Mouse (Mus musculus): ENCODE results near the gene Pls1. TPM values are rescaled to one million over a fixed set of nuclear protein-coding genes. Genes with fewer than 3 reads are reported as not detected.
A peak's percentile ranks its signal among the peaks of the same experiment; 100 is the strongest.

Gene Pls1
- 3.2 and 5.2 TPM in 2 replicates for polyA plus RNA-seq (2016; fragmentation: Nextera tagmentation; extraction: Ambion mirVana)

GRCm38 (mm10) chr9:95844825-95845460, at the start of gene Pls1:
Gene Pls1, minus strand, starts transcription at chr9:95845311.
- Histone ChIP-seq H3K9me3 (replicated peaks) (no peaks in the 10 kb centered on the region), H3K36me3 (no peaks in the 10 kb centered on the region), H3K27me3 (ENCODE audit: low read depth, poor library complexity, severe bottlenecking) (peaks cover 40% of the 10 kb centered on the region), H3K4me3 (peak within 1 kb of the TSS; percentile 66), H3K27ac (replicated peaks) (peak within 1 kb of the TSS; percentile 67), H3K4me1 (peaks cover 20% of the 10 kb centered on the region)
- DNase-seq (ENCODE audit: low spot score), result peak; percentile 87
- WGBS, result 1% methylated on average over 46 of the region's 46 CpGs

GRCm38 (mm10) chr9:95882751-95883150, 37.6 kb upstream of the Pls1 start:
- Histone ChIP-seq H3K27ac (replicated peaks) (no peak overlapping the region), H3K4me1 (no peaks in the 10 kb centered on the region), H3K27me3 (ENCODE audit: low read depth, poor library complexity, severe bottlenecking) (no peaks in the 10 kb centered on the region), H3K36me3 (peaks cover 50% of the 10 kb centered on the region), H3K9me3 (replicated peaks) (no peaks in the 10 kb centered on the region), H3K4me3 (no peak overlapping the region)
- 92% methylated on average over 2 of the region's 2 CpGs for WGBS
- DNase-seq (ENCODE audit: low spot score), result no peak

- no peaks in the 10 kb centered on the region for H3K27me3 ChIP-seq (ENCODE audit: low read depth, poor library complexity, severe bottlenecking)
- WGBS, result 96% methylated on average over 5 of the region's 5 CpGs
- H3K4me1 ChIP-seq, result no peaks in the 10 kb centered on the region
- H3K27ac ChIP-seq (replicated peaks), result no peak overlapping the region
- no peak overlapping the region for H3K4me3 ChIP-seq
- peaks cover 48% of the 10 kb centered on the region for H3K36me3 ChIP-seq
- H3K9me3 ChIP-seq (replicated peaks), result no peaks in the 10 kb centered on the region
- DNase-seq (ENCODE audit: low spot score), result no peak
Observed at GRCm38 (mm10) chr9:95878246-95878645, 33.1 kb upstream of the Pls1 start.

GRCm38 (mm10) chr9:95858027-95858570, 13.0 kb upstream of the Pls1 start:
- Histone ChIP-seq H3K27ac (replicated peaks) (peak overlapping the region; percentile 93), H3K4me3 (peak overlapping the region; percentile 93), H3K4me1 (peaks cover 10% of the 10 kb centered on the region), H3K36me3 (peaks cover 14% of the 10 kb centered on the region), H3K9me3 (replicated peaks) (no peaks in the 10 kb centered on the region), H3K27me3 (ENCODE audit: low read depth, poor library complexity, severe bottlenecking) (no peaks in the 10 kb centered on the region)
- WGBS, result under 1% methylated on average over 31 of the region's 31 CpGs
- DNase-seq (ENCODE audit: low spot score), result peak; percentile 64

GRCm38 (mm10) chr9:95857414-95858026, 12.4 kb upstream of the Pls1 start, which contains the start of gene Atr:
Gene Atr, plus strand, starts transcription at chr9:95857597.
- Histone ChIP-seq H3K9me3 (replicated peaks) (no peaks in the 10 kb centered on the region), H3K36me3 (peaks cover 8% of the 10 kb centered on the region), H3K4me1 (peaks cover 10% of the 10 kb centered on the region), H3K4me3 (peak within 1 kb of the TSS; percentile 93), H3K27ac (replicated peaks) (peak within 1 kb of the TSS; percentile 93), H3K27me3 (ENCODE audit: low read depth, poor library complexity, severe bottlenecking) (no peaks in the 10 kb centered on the region)
- DNase-seq (ENCODE audit: low spot score), result peak; percentile 92
- whole genome bisulfite sequencing, result under 1% methylated on average over 69 of the region's 69 CpGs

- Histone ChIP-seq H3K9me3 (replicated peaks) (no peaks in the 10 kb centered on the region), H3K4me3 (no peak overlapping the region), H3K36me3 (no peaks in the 10 kb centered on the region), H3K27ac (replicated peaks) (no peak overlapping the region), H3K4me1 (peaks cover 10% of the 10 kb centered on the region), H3K27me3 (ENCODE audit: low read depth, poor library complexity, severe bottlenecking) (no peaks in the 10 kb centered on the region)
- DNase-seq (ENCODE audit: low spot score), result no peak
- 92% methylated on average over 4 of the region's 4 CpGs for WGBS
Observed at GRCm38 (mm10) chr9:95856004-95856403, 10.9 kb upstream of the Pls1 start.

GRCm38 (mm10) chr9:95854891-95855290, 9.8 kb upstream of the Pls1 start:
- DNase-seq (ENCODE audit: low spot score), result no peak
- peaks cover 10% of the 10 kb centered on the region for H3K4me1 ChIP-seq
- H3K4me3 ChIP-seq, result no peak overlapping the region
- 91% methylated on average over 2 of the region's 2 CpGs for WGBS
- H3K27ac ChIP-seq (replicated peaks), result no peak overlapping the region
- H3K9me3 ChIP-seq (replicated peaks), result no peaks in the 10 kb centered on the region
- no peaks in the 10 kb centered on the region for H3K36me3 ChIP-seq
- no peaks in the 10 kb centered on the region for H3K27me3 ChIP-seq (ENCODE audit: low read depth, poor library complexity, severe bottlenecking)

- H3K9me3 ChIP-seq (replicated peaks), result no peaks in the 10 kb centered on the region
- no peak overlapping the region for H3K27ac ChIP-seq (replicated peaks)
- peak; percentile 72 for DNase-seq (ENCODE audit: low spot score)
- peaks cover 4% of the 10 kb centered on the region for H3K4me1 ChIP-seq
- WGBS, result 26% methylated on average over 4 of the region's 4 CpGs
- H3K4me3 ChIP-seq, result no peak overlapping the region
- no peaks in the 10 kb centered on the region for H3K36me3 ChIP-seq
- H3K27me3 ChIP-seq (ENCODE audit: low read depth, poor library complexity, severe bottlenecking), result no peaks in the 10 kb centered on the region
Observed at GRCm38 (mm10) chr9:95852896-95853295, 7.8 kb upstream of the Pls1 start.

- DNase-seq (ENCODE audit: low spot score), result no peak
- WGBS, result 81% methylated on average over 11 of the region's 11 CpGs
Observed at GRCm38 (mm10) chr9:95851671-95852070, 6.6 kb upstream of the Pls1 start.

GRCm38 (mm10) chr9:95845711-95846110, 600 bp upstream of the Pls1 start:
- H3K27me3 ChIP-seq (ENCODE audit: low read depth, poor library complexity, severe bottlenecking), result peaks cover 40% of the 10 kb centered on the region
- 73% methylated on average over 4 of the region's 4 CpGs for WGBS
- no peak overlapping the region for H3K27ac ChIP-seq (replicated peaks)
- H3K36me3 ChIP-seq, result no peaks in the 10 kb centered on the region
- peaks cover 20% of the 10 kb centered on the region for H3K4me1 ChIP-seq
- no peaks in the 10 kb centered on the region for H3K9me3 ChIP-seq (replicated peaks)
- DNase-seq (ENCODE audit: low spot score), result no peak
- peak overlapping the region; percentile 66 for H3K4me3 ChIP-seq

More at GRCm38 (mm10) chr9:95851671-95852070, 6.6 kb upstream of the Pls1 start:
- Histone ChIP-seq H3K9me3 (replicated peaks) (no peaks in the 10 kb centered on the region), H3K4me3 (no peak overlapping the region), H3K27ac (replicated peaks) (no peak overlapping the region), H3K27me3 (ENCODE audit: low read depth, poor library complexity, severe bottlenecking) (peaks cover 1% of the 10 kb centered on the region; the same call in 1 of the 2 replicates), H3K4me1 (no peaks in the 10 kb centered on the region), H3K36me3 (no peaks in the 10 kb centered on the region)

- Histone ChIP-seq H3K36me3 (no peaks in the 10 kb centered on the region), H3K27me3 (ENCODE audit: low read depth, poor library complexity, severe bottlenecking) (peaks cover 17% of the 10 kb centered on the region), H3K27ac (replicated peaks) (no peak overlapping the region), H3K4me3 (no peak overlapping the region), H3K9me3 (replicated peaks) (no peaks in the 10 kb centered on the region), H3K4me1 (peaks cover 7% of the 10 kb centered on the region)
- WGBS, result 89% methylated on average over 3 of the region's 3 CpGs
- no peak for DNase-seq (ENCODE audit: low spot score)
Observed at GRCm38 (mm10) chr9:95839424-95839823, 5.7 kb downstream of the Pls1 start.

- no peaks in the 10 kb centered on the region for H3K36me3 ChIP-seq
- no peak for DNase-seq (ENCODE audit: low spot score)
- no peaks in the 10 kb centered on the region for H3K27me3 ChIP-seq (ENCODE audit: low read depth, poor library complexity, severe bottlenecking)
- no peaks in the 10 kb centered on the region for H3K9me3 ChIP-seq (replicated peaks)
- WGBS, result 90% methylated on average over 10 of the region's 10 CpGs
- H3K4me3 ChIP-seq, result no peak overlapping the region
- no peaks in the 10 kb centered on the region for H3K4me1 ChIP-seq
- H3K27ac ChIP-seq (replicated peaks), result no peak overlapping the region
Observed at GRCm38 (mm10) chr9:95835741-95836140, 9.4 kb downstream of the Pls1 start.

GRCm38 (mm10) chr9:95834799-95835198, 10.3 kb downstream of the Pls1 start:
- Histone ChIP-seq H3K4me1 (no peaks in the 10 kb centered on the region), H3K9me3 (replicated peaks) (no peaks in the 10 kb centered on the region), H3K4me3 (no peak overlapping the region), H3K27me3 (ENCODE audit: low read depth, poor library complexity, severe bottlenecking) (no peaks in the 10 kb centered on the region), H3K36me3 (no peaks in the 10 kb centered on the region), H3K27ac (replicated peaks) (no peak overlapping the region)
- DNase-seq (ENCODE audit: low spot score), result no peak
- WGBS, result 83% methylated on average over 3 of the region's 3 CpGs
